18 mouse cellular contexts compared by ENCODE assay signal in genomic region chr2:74675666-74676282, GRCm38 (mm10). TPM values are rescaled to one million over a fixed set of nuclear protein-coding genes. Genes with fewer than 3 reads are reported as not detected.
A peak's percentile ranks its signal among the peaks of the same experiment; 100 is the strongest.
DNase-seq lines count a peak whose midpoint lies in the region; ATAC-seq lines count a peak whose summit lies in the region.
"Had no signal": no experiment of that assay in that cellular context is flagged by ENCODE, and none has a peak within 500 bp of the region (broad histone marks: within the 10 kb centered on the region; RNA-seq: fewer than 3 reads in every experiment).

No protein-coding gene starts in this region.

- H3K9me3 ChIP-seq in kidney, embryonic 15.5 days (replicated peaks) = no peaks in the 10 kb centered on the region
- H3K9me3 ChIP-seq in limb, embryonic 12.5 days = no peaks in the 10 kb centered on the region
- H3K9me3 ChIP-seq: heart, embryonic 15.5 days; liver, embryonic 13.5 days had no signal

- H3K27ac ChIP-seq in kidney, embryonic 15.5 days = peak overlapping the region; percentile 82
- H3K27ac ChIP-seq in limb, embryonic 12.5 days = peak overlapping the region; percentile 99
- H3K27ac ChIP-seq: heart, embryonic 15.5 days; hindbrain, embryonic 14.5 days; liver, embryonic 13.5 days had no signal

- H3K36me3 ChIP-seq in kidney, embryonic 15.5 days = no peaks in the 10 kb centered on the region
- H3K36me3 ChIP-seq in limb, embryonic 12.5 days = no peaks in the 10 kb centered on the region
- H3K36me3 ChIP-seq: heart, embryonic 15.5 days; liver, embryonic 13.5 days had no signal

- peaks cover 73% of the 10 kb centered on the region for H3K4me1 ChIP-seq in kidney, embryonic 15.5 days
- H3K4me1 ChIP-seq in limb, embryonic 12.5 days (replicated peaks) = peaks cover 42% of the 10 kb centered on the region

- peak overlapping the region; percentile 37; the same call in 1 of the 2 replicates for H3K9ac ChIP-seq in kidney, embryonic 15.5 days
- H3K9ac ChIP-seq in limb, embryonic 12.5 days (replicated peaks) = peak overlapping the region; percentile 99
- H3K9ac ChIP-seq: heart, embryonic 15.5 days; hindbrain, embryonic 14.5 days; liver, embryonic 13.5 days had no signal

- H3K4me3 ChIP-seq in kidney, embryonic 15.5 days (replicated peaks) = peak overlapping the region; percentile 28
- H3K4me3 ChIP-seq in limb, embryonic 12.5 days (replicated peaks) = peak overlapping the region; percentile 90
- H3K4me3 ChIP-seq: heart, embryonic 15.5 days; liver, embryonic 13.5 days had no signal

- peak; percentile 0; the same call in 1 of the 2 replicates for ATAC-seq in kidney, embryonic 15.5 days (replicated peaks; ENCODE audit: low FRiP score)
- no peak for ATAC-seq in limb, embryonic 12.5 days (ENCODE audit: insufficient number of reproducible peaks, insufficient read depth, low FRiP score, low TSS enrichment, low read depth)
- ATAC-seq: lung, postnatal 0 days had no signal

- H3K27me3 ChIP-seq in kidney, embryonic 15.5 days = peaks cover 82% of the 10 kb centered on the region
- peaks cover 62% of the 10 kb centered on the region for H3K27me3 ChIP-seq in limb, embryonic 12.5 days

- WGBS in kidney, embryonic 15.5 days = 18% methylated on average over 24 of the region's 24 CpGs
- 5% methylated on average over 24 of the region's 24 CpGs for WGBS in limb, embryonic 12.5 days

- no peak for DNase-seq in kidney, postnatal 36 days
- DNase-seq in urinary bladder, postnatal 10 days (ENCODE audit: low spot score) = peak; percentile 10
- no peak for DNase-seq in urinary bladder, adult 18-20 months (ENCODE audit: low spot score in 2 of 2)
- DNase-seq in yolk sac, embryonic 10.5 days (ENCODE audit: low spot score) = no peak
- no peak for DNase-seq in embryo, embryonic 10 days (ENCODE audit: low spot score)
- DNase-seq: adrenal gland, postnatal 14 days; cerebellum, adult 9-10 months; kidney, adult 11 months; liver, embryonic 13.5 days; right cerebral cortex, postnatal 14 days; thymus, postnatal 4 days had no signal

- H3K4me2 ChIP-seq in kidney, embryonic 15.5 days = peak overlapping the region; percentile 49
- peak overlapping the region; percentile 74 for H3K4me2 ChIP-seq in limb, embryonic 12.5 days
- H3K4me2 ChIP-seq: heart, embryonic 15.5 days; hindbrain, embryonic 14.5 days; liver, embryonic 13.5 days had no signal

RNA-seq across cellular contexts. Expression of gene Hoxd12, which starts 1.0 kb away (rescaled TPM):
- polyA plus RNA-seq in kidney, embryonic 15.5 days (2015; fragmentation: Nextera tagmentation; extraction: Ambion mirVana) = 5.4 and 6.4 TPM in 2 replicates
- polyA plus RNA-seq in limb, embryonic 12.5 days (2016; fragmentation: Nextera tagmentation; extraction: Ambion mirVana) = 113 and 130 TPM in 2 replicates
- polyA plus RNA-seq: frontal cortex, adult 2 months; heart, embryonic 15.5 days; hindbrain, embryonic 14.5 days; liver, embryonic 13.5 days; lung, postnatal 0 days; testis, adult 2 months had no signal

RNA-seq across cellular contexts. Expression of gene Hoxd11, which starts 3.6 kb away (rescaled TPM):
- polyA plus RNA-seq in kidney, embryonic 15.5 days (2015; fragmentation: Nextera tagmentation; extraction: Ambion mirVana) = 25.1 and 26.3 TPM in 2 replicates
- polyA plus RNA-seq in limb, embryonic 12.5 days (2016; fragmentation: Nextera tagmentation; extraction: Ambion mirVana) = 55.4 and 62.0 TPM in 2 replicates
- polyA plus RNA-seq: frontal cortex, adult 2 months; heart, embryonic 15.5 days; hindbrain, embryonic 14.5 days; liver, embryonic 13.5 days; lung, postnatal 0 days; testis, adult 2 months had no signal

RNA-seq across cellular contexts. Expression of gene Hoxd13, which starts 7.7 kb away (rescaled TPM):
- 0.23 and 0.95 TPM in 2 replicates for polyA plus RNA-seq in kidney, embryonic 15.5 days (2015; fragmentation: Nextera tagmentation; extraction: Ambion mirVana)
- polyA plus RNA-seq in limb, embryonic 12.5 days (2016; fragmentation: Nextera tagmentation; extraction: Ambion mirVana) = 81.8 and 88.0 TPM in 2 replicates
- polyA plus RNA-seq: frontal cortex, adult 2 months; heart, embryonic 15.5 days; liver, embryonic 13.5 days; lung, postnatal 0 days; testis, adult 2 months had no signal

RNA-seq across cellular contexts. Expression of gene Hoxd10, which starts 15.9 kb away (rescaled TPM):
- polyA plus RNA-seq in kidney, embryonic 15.5 days (2015; fragmentation: Nextera tagmentation; extraction: Ambion mirVana) = 33.6 and 36.6 TPM in 2 replicates
- polyA plus RNA-seq in limb, embryonic 12.5 days (2016; fragmentation: Nextera tagmentation; extraction: Ambion mirVana) = 39.5 and 42.0 TPM in 2 replicates
- polyA plus RNA-seq: frontal cortex, adult 2 months; heart, embryonic 15.5 days; hindbrain, embryonic 14.5 days; liver, embryonic 13.5 days had no signal

RNA-seq across cellular contexts. Expression of gene Evx2, which starts 16.4 kb away (rescaled TPM):
- polyA plus RNA-seq in kidney, embryonic 15.5 days (2015; fragmentation: Nextera tagmentation; extraction: Ambion mirVana) = not detected in 2 replicates
- 6.8 and 8.3 TPM in 2 replicates for polyA plus RNA-seq in limb, embryonic 12.5 days (2016; fragmentation: Nextera tagmentation; extraction: Ambion mirVana)
- polyA plus RNA-seq: frontal cortex, adult 2 months; heart, embryonic 15.5 days; liver, embryonic 13.5 days; lung, postnatal 0 days had no signal

Comparison
In these comparisons a context has a peak if more than half of its experiments do, and no peak if none do; other contexts are left out.
1. RNA of gene Hoxd12, which starts 1.0 kb away (polyA plus RNA-seq): 113 to 130 TPM in limb, embryonic 12.5 days; 5.4 to 6.4 TPM in kidney, embryonic 15.5 days; every median in the first group is over 10 times any median in the second.
2. RNA of gene Hoxd13, which starts 7.7 kb away (polyA plus RNA-seq): 81.8 to 88.0 TPM in limb, embryonic 12.5 days; 0.23 to 0.95 TPM in kidney, embryonic 15.5 days; every median in the first group is over 10 times any median in the second.